Mouse (Mus musculus): ENCODE measurements at regions not wholly inside any gene's neighbourhood (a gene's known extent, or its start where the extent isn't known, plus 50 kb on each side); places are given as distances from the start of the nearest gene placed in this dataset.

DNA sequence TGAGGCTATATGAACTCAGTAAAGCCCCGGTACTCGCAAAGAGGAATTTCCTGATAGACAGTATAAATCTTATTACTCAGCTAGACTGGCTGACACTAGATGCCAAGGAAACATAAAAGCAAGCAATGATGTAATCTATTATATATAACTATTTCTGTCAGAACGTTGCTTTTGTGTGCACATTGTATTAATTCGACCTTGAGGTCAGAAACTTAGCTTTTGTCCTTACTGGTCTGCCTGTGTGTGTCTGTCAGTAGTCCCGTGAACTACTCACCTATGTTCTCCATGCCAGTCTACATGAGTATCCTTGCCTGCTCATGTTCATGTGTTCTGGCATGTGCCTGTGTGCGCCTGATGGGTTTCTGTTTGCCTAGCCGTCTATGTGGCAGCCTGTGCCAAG is 70.5 kb downstream of the Tmx1 start:
- DNase-seq, result no peak

DNA sequence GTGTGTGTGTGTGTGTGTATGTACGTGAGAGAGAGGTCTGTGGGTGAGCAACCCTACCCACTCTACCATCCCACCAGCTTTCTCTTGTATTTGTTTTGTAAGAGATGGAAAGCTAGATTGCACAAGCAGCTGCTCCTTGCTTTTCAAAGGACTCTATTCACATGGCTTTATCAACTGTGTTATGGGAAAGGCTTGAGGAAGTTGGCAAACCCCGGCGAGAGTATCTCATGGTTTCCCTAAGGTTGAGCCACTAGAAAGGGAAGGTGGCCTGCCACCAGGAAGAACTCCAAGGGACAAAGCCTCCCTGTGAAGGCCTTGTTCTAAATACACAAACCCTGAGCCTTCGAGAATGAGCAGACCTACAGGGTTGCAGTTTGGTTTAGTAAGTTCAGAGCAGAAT is 71.8 kb downstream of the Tmx1 start:
- DNase-seq, result no peak

DNA sequence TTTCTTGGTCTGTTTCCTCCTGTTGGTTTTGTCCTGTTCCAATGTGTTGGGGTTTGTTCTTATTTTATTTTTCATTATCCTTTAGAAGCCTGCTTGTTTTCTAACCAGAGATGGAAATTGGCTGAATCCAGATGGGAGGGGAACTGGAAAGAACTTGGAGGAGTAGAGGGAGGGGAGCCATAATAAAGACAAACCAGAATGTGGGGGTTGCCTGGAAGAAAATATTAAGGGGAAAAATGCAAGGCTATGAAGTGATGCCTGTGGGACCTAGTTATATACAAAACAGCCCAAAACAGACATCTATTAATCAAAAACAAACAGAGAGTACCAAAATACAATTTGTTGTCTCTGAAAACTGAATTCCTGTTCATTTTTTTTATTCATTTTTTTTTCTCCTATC is 78.8 kb downstream of the Tmx1 start:
- no peak for DNase-seq

DNA sequence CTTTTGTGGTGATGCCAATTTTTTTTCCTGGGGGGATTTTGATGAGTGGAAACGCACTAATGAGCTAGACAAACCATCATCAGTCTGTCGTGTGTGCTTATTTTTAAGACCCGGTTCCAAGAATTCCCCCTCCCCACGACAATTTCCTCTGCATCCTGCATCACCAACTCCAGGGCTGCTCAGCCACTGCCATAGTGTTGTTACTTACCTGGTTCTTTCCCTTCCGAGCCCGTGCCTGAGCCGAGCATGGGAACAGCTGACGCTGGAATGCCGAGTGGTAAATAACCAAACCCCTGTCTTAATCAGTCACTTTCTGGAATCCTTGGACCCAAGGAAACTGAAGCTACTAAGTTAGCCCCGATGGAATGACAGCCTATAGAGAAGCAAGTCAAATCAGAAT is 79.3 kb downstream of the Tmx1 start:
- DNase-seq, result no peak

- DNase-seq, result no peak
These were observed 79.9 kb downstream of the Tmx1 start for GRCm38 (mm10) chr12:70532843-70533242.

- DNase-seq, result no peak
These were observed 80.6 kb downstream of the Tmx1 start for GRCm38 (mm10) chr12:70533375-70533935.

DNA sequence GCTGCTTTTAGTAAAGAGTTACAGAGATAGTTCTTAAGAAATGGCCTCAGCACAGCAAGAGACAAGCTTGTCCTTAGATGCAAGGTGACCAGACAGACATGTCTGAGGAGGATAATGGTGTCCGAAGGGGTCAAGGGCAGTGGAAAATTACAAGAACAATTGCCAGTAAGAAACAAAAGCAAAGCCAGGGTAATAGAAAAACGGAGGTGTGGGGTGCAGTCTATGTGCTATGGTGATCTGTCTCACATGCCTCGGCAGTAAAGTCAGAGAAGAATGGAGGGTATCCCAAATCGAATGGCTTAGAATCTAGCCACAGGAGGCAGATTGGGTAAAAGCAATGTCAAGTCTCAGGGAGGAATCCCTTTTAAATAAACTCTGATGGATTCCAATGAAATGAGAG is 86.2 kb downstream of the Tmx1 start:
- DNase-seq, result no peak

- no peak for DNase-seq
These were observed 87.0 kb downstream of the Tmx1 start for GRCm38 (mm10) chr12:70539856-70540255.

DNA sequence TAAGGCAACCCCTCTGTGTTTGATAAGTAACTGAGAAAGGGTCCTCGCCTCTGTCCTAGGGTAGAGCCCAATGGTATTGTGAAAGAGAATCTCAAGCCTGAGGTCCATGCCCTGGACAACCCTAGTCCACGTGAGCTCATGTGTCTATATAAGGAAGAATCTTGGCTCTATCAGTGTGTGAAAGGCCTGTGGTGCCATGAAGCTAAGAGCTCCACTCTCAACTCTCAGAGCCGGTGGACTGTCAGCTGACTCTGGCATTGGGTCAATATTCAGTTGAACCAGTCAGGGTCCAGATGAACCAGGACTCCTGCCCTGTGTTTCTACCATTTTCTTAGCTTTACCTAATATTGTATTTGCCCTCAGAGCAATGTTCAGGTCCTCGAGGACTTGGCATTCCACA is 88.5 kb downstream of the Tmx1 start:
- no peak for DNase-seq

DNA sequence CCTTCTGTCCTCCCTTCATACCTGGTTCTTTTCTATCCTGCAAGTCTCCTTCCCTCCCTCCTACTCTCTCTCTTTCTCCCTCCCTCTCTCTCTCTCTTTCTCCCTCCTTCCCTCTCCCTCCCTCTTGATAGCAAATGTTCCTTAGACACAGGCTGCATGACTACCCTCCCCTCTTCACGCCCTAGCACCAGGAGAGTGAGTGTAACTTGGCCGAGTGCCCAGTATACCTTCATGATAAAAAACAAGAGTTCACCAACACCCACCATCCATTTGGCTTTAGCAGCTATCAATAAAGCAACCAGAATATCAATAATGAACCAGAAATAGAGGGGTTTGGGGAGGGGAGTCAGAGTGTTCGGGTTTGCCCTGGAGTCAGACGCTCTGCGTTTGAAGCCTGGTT is 90.4 kb downstream of the Tmx1 start:
- DNase-seq, result no peak

DNA sequence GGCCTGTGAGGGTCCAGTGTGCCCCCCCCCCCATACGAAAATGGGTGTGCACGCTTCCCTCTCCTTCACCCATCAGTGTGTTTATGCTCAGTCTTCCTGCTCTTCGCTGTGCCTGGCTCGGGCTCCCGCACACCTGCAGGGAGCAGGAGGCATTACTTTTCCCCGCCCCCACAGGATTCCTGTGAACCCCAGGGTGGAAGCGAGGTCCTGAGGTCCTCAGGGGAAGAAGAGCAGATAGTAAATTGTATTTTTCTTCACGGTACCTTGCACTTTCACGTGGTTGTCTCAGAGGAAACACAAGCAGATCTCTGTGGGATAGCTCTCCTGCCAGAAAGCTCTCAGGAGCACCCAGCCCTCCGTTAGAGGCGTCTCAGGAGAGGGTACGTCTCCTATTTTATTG is 91.4 kb downstream of the Tmx1 start:
- no peak for DNase-seq

DNA sequence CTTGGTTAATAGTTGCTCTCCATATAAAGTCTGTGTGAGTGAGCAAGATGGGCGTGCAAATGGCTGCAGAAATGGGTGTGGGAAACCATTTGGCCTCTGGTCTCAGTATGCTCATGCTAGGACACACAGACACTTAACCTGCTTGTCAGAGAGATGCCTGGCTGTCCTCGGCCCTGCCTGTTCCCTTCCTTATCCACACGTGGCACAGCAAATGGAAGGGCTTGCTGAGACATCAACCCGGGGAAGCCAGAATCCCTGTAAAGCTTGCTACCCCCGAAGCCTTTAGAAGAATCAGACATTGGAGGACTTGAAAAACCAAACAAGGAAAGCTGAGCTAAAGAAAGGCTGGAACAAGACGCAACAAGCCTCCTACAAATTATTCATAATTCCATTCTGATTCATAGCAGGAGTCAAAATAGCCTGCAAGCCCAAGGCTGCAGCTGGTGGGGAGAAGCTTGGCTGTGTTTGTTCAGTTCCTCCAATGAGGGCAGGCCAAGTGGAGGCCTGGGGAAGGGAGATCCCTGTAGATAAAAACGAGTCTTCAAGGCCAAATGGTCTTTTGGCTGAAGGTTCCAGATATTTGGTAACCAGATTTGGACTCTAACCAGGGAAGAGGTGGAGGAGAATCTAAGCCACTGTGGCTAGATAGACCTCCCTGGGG is 92.1 kb downstream of the Tmx1 start:
- DNase-seq, result no peak

DNA sequence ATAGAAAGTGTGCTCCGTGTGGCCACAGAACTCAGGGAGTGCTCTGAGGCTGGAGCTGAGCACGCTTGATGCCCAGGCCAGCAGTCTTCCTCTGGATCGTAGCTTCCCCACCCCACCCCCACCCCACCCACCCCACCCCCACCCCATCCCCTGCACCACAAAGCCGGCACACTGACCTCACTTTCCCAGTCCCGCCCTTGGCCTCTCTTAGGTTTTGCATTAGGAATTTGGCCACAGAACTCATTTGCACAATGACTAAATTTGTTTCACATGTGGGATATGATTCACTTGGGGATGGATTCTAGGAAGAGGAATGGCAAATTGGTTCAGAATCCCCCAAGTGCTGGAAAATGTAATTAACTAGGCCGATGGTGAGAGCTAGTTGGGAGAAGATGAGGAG is 94.3 kb downstream of the Tmx1 start:
- no peak for DNase-seq

DNA sequence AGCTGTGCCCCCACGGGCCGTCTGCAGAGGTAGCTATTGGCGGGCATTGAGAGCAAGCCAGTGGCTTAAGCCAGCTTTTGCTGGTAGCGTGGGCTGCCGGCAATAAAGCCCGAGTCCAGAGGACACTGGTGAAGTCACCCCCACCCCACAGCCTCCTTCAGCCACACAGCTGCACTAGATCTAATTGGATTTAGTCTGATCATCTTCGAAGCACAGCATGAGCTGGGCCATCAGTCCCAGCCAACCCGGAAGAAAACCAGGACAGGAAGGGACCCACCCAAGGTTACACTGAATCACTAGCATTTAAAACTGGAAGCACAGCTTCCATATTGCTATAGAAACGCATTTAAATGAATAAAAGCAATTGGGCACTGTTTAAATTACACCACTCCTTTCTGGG is 96.4 kb downstream of the Tmx1 start:
- no peak for DNase-seq

- DNase-seq, result no peak
These were observed 101.0 kb downstream of the Tmx1 start for GRCm38 (mm10) chr12:70553866-70554265.

- no peak for DNase-seq
These were observed 101.7 kb downstream of the Tmx1 start for GRCm38 (mm10) chr12:70554586-70554985.

DNA sequence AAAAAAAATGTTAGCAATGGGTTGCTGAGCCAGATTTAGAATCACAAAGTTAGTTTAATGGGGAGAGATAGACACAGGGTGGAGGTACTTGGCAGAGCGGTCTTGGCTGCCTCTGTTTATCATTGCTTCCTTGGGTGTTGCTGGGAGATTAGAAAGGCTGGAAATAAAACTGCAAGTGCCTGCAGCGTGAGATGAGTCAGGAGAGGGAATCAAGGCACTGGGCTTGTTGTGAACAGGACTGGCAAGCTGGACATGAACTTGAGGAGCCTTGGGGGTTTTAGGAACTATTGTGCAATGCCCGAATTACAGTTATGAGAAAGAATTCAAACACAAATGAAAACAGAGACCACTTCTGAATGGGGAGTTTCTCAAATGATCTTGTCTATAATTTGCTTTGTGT is 102.8 kb downstream of the Tmx1 start:
- DNase-seq, result no peak

DNA sequence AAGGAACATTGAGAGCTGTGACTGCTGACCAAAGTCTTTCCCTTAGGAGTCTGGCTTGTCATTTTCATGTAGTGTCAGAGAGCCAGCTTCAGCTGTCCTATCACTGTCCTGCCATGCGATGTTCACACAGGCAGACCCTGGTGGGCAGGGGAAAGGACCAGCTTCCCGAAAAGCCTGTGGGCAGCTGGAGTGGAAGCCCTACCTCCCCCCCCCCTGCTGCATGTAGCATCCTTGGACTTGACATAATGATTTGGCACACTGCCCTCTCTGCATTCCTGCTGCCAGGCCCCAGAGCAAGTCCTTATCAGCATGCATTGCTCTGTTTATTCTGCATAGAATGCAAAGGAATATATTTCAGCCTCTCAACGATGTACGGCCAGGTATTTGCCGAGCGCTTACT is 103.9 kb downstream of the Tmx1 start:
- DNase-seq, result no peak

- DNase-seq, result no peak
These were observed 110.6 kb downstream of the Tmx1 start for GRCm38 (mm10) chr12:70563446-70563845.

- DNase-seq, result no peak
These were observed 122.8 kb downstream of the Tmx1 start for GRCm38 (mm10) chr12:70575665-70576064.

GRCm38 (mm10) chr12:70577769-70578168 is 124.9 kb downstream of the Tmx1 start:
- no peak for DNase-seq

DNA sequence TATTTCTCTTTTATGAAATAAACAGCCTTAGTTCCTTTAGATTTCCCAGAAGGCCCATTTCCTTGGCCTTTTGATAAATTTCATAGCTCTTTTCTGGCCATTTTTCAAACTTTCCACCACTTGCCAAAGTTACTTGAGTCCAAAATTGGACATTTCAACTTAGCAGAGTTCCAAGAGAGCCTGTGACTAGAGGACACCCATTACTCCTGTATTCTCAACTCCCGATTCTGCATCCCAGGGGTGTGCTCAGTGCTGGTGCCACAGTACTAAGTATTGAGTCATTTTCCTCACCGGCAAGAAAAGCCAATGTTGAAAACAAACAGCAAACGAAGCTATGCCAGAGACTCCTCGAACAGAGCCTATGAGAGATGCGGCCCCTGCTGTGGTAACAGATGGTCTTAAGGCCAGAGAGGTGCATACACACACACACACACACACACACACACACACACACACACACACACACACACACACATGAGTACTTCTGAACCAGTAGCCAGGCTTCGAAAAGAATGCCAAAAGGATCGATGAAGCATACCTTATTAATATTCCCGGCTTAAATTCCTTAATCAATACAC is 126.5 kb downstream of the Tmx1 start:
- no peak for DNase-seq

- no peak for DNase-seq
These were observed 133.3 kb downstream of the Tmx1 start for GRCm38 (mm10) chr12:70586181-70586580.

DNA sequence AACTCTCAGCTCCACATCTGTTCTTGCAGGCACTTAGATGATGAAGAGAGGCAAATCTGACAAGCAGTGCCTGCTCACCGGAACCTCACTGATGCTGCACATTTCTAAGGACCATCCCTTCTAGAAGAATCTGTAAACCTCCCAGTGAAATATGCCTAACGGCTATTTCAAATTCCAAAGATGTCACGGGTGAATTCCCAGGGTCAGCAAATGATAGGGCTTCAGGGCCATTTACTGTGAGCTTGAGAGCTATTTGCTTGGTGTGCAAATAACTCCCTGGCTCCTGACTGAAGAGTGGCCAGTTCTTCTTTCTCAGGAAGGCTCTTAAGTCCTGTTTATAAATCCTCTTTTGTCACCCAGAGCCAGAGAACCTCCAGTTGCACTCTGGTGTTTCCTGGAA is 135.3 kb downstream of the Tmx1 start:
- peak; percentile 21 to 52 for DNase-seq

DNA sequence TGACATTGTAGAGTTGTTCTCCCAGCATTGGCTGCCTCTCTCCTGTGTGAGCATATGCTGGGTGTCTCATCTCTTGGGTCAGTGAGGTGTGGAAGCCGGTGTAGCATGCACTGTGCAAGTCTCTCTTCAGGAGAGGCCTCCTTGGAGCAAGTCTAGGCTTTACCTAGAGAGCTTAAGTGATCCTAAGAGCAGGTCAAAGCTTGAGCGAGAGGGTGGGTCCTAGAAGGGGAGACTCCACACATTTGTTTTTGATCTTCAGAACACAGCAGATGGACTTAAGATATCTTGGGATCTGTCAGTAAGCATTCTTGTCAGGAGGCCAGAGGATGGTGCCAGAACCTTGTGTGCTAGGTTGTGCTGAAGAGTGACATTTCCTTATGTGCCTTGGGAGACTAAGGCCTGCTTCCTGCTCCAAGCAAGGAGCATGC is 136.4 kb downstream of the Tmx1 start:
- peak; percentile 55 to 60 for DNase-seq
